Mouse (Mus musculus): ENCODE results near the gene Gsta3.

GRCm38 (mm10) chr1:21206241-21206640 lies 34.1 kb upstream of the Gsta3 start:
- TF ChIP-seq CTCF (IDR thresholded peaks at IDR 0.05; ENCODE audit: control insufficient read depth, insufficient read depth, insufficient read length) (no peak), MAX (IDR thresholded peaks at IDR 0.05) (no peak), USF1 (IDR thresholded peaks at IDR 0.05; ENCODE audit: low read depth) (no peak), MYOD1 (IDR thresholded peaks at IDR 0.05; ENCODE audit: control insufficient read depth, insufficient read length, low read depth) (no peak)
